Mouse (Mus musculus) kidney, embryonic 14.5 days (tissue): ENCODE measurements around the gene Abhd4. TPM values are rescaled to one million over a fixed set of nuclear protein-coding genes. Genes with fewer than 3 reads are reported as not detected.
A peak's percentile ranks its signal among the peaks of the same experiment; 100 is the strongest.

Experiments
- ATAC-seq: fragments of 200-750 bp; cut with Nextera tagmentation; 2 replicates; pipeline ENCODE4 v1.8.0; 2017; ENCODE audit warnings: moderate number of reproducible peaks, mild to moderate bottlenecking, moderate TSS enrichment, moderate library complexity; ENCODE audit not compliant: low FRiP score, low TSS enrichment
- H3K27ac ChIP-seq: fragments of 300-500 bp; sonication (generic); 2 replicates; pipeline ENCODE4 v1.5.1; 2014; ENCODE audit warnings: low read depth, mild to moderate bottlenecking, low read length, moderate library complexity, mixed read lengths
- H3K27me3 ChIP-seq: fragments of 300-500 bp; sonication (generic); 2 replicates; pipeline ENCODE4 v1.6.1; 2014; ENCODE audit warnings: mild to moderate bottlenecking, low read length; ENCODE audit not compliant: control insufficient read depth, insufficient read depth
- H3K36me3 ChIP-seq: fragments of 300-500 bp; sonication (generic); 2 replicates; pipeline ENCODE4 v1.6.1; 2014; ENCODE audit warnings: low read length, mixed read lengths; ENCODE audit not compliant: control insufficient read depth, insufficient read depth
- H3K4me1 ChIP-seq: fragments of 300-500 bp; sonication (generic); 2 replicates; pipeline ENCODE4 v1.6.1; 2014; ENCODE audit warnings: low read length, mixed read lengths; ENCODE audit not compliant: control insufficient read depth, insufficient read depth
- H3K4me2 ChIP-seq: fragments of 300-500 bp; sonication (generic); replicated peaks from 2 replicates; pipeline ENCODE4 v1.6.1; 2014; ENCODE audit warnings: low read depth, mild to moderate bottlenecking, low read length
- H3K4me3 ChIP-seq: fragments of 300-500 bp; sonication (generic); 2 replicates; pipeline ENCODE4 v1.5.1; 2014; ENCODE audit warnings: mild to moderate bottlenecking, low read length
- H3K9ac ChIP-seq: fragments of 300-500 bp; sonication (generic); 2 replicates; pipeline ENCODE4 v1.6.1; 2014; ENCODE audit warnings: low read depth, mild to moderate bottlenecking, low read length, moderate library complexity
- H3K9me3 ChIP-seq: fragments of 300-500 bp; sonication (generic); 2 replicates; pipeline ENCODE4 v1.6.1; 2016; ENCODE audit warnings: low read length; ENCODE audit not compliant: control insufficient read depth
- WGBS: fragments of 180-500 bp; shearing (Covaris S2); extraction: QIAGEN DNeasy Blood & Tissue Kit; methylation state at CpG from one replicate; pipeline ENCODE4 v1.1.7; 2014; 5-methylcytosine and 5-hydroxymethylcytosine counted together
- polyA plus RNA-seq: library from polyadenylated mRNA; unstranded; fragments of >200 nt; fragmentation: Nextera tagmentation; extraction: Ambion mirVana; gene quantifications from 2 replicates; pipeline ENCODE4 v1.2.1, GENCODE M21; 2014

The Abhd4 gene
- 50.3 and 62.5 TPM in 2 replicates for polyA plus RNA-seq

DNA sequence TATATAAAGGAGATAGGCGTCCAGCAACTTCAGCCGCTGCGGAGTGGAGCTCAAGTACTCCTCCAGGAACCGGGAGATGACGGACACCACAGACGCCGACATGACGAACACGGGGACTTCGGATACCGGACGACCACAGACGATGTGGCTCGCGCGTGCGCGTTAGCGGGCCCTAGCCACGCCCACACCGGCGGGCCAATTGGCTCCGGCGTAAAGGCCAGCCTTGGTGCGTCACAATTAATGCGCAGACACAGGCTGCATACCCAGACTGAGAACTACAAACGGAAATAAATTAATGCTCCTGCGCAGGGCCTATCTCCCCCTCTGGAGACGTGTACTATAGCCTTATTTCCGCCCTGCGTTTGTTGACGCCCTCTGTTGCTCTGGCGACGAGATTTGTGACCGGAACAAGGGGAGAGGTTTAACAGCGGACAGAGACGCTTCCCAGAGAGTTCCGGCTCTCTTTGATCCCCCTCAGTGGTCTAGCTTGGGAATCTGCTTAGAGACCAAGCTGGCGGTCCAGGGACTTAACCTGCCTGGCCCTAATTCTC lies at the start of gene Abhd4, which contains the start of gene Dad1:
Gene Abhd4, plus strand, starts transcription at position 448 of the 551 bp plus-strand sequence.
Gene Dad1, minus strand, starts transcription at position 364 of the 551 bp plus-strand sequence.
- peak within 1 kb of the TSS; percentile 71 for H3K9ac ChIP-seq
- no peaks in the 10 kb centered on the region for H3K9me3 ChIP-seq
- peak within 1 kb of the TSS; percentile 82 for H3K4me3 ChIP-seq
- peaks cover 42% of the 10 kb centered on the region for H3K4me1 ChIP-seq
- H3K36me3 ChIP-seq: peaks cover 4% of the 10 kb centered on the region; the same call in 1 of the 2 replicates
- H3K27me3 ChIP-seq: no peaks in the 10 kb centered on the region
- ATAC-seq: peak; percentile 99
- 0% methylated on average over 39 of the region's 39 CpGs for WGBS
- H3K4me2 ChIP-seq: peak within 1 kb of the TSS; percentile 51
- H3K27ac ChIP-seq: peak within 1 kb of the TSS; percentile 75

- no peak for ATAC-seq
- Histone ChIP-seq H3K4me2 (no peak overlapping the region), H3K4me3 (no peak overlapping the region), H3K4me1 (peaks cover 26% of the 10 kb centered on the region; the same call in 1 of the 2 replicates), H3K9me3 (no peaks in the 10 kb centered on the region), H3K27me3 (no peaks in the 10 kb centered on the region), H3K9ac (no peak overlapping the region), H3K36me3 (no peaks in the 10 kb centered on the region), H3K27ac (no peak overlapping the region)
- 78% methylated on average over 8 of the region's 8 CpGs for WGBS
Observed at GRCm38 (mm10) chr14:54204311-54204710, 49.7 kb upstream of the Abhd4 start.

- Histone ChIP-seq H3K4me3 (no peak overlapping the region), H3K27ac (no peak overlapping the region), H3K9ac (no peak overlapping the region), H3K4me1 (peaks cover 26% of the 10 kb centered on the region; the same call in 1 of the 2 replicates), H3K27me3 (no peaks in the 10 kb centered on the region), H3K9me3 (no peaks in the 10 kb centered on the region), H3K36me3 (no peaks in the 10 kb centered on the region), H3K4me2 (no peak overlapping the region)
- 82% methylated on average over 4 of the region's 4 CpGs for WGBS
- ATAC-seq: no peak
Observed at GRCm38 (mm10) chr14:54204786-54205185, 49.2 kb upstream of the Abhd4 start.

- ATAC-seq: no peak
- 43% methylated on average over 6 of the region's 6 CpGs for WGBS
- Histone ChIP-seq H3K4me1 (peaks cover 26% of the 10 kb centered on the region; the same call in 1 of the 2 replicates), H3K4me3 (no peak overlapping the region), H3K9ac (no peak overlapping the region), H3K9me3 (no peaks in the 10 kb centered on the region), H3K36me3 (no peaks in the 10 kb centered on the region), H3K27me3 (no peaks in the 10 kb centered on the region), H3K4me2 (no peak overlapping the region), H3K27ac (no peak overlapping the region; the same call in 1 of the 2 replicates)
Observed at GRCm38 (mm10) chr14:54205904-54206303, 48.1 kb upstream of the Abhd4 start.

DNA sequence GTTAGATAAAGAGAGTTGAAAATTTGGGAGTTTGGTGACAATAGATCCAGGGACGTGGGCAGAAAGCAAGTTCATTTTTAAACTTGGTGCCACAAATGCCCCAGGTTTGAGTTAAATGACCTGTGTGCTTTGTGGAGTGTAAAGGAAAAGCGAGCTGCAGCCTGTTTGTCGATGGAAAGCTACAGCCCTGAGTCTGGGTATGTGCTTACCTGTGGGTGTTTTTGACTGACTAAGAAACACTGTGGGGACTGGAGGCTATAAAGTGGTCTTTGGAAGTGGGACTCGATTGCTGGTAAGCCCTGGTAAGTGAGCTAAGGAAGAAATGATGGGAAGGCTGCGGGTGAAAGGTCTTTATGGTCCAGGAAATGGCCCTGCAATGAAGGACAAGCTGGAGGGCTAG lies 47.7 kb upstream of the Abhd4 start:
- Histone ChIP-seq H3K36me3 (no peaks in the 10 kb centered on the region), H3K27me3 (no peaks in the 10 kb centered on the region), H3K9me3 (no peaks in the 10 kb centered on the region), H3K27ac (peak overlapping the region; percentile 51; the same call in 1 of the 2 replicates), H3K4me2 (no peak overlapping the region), H3K4me1 (peaks cover 26% of the 10 kb centered on the region; the same call in 1 of the 2 replicates), H3K9ac (no peak overlapping the region), H3K4me3 (no peak overlapping the region)
- WGBS: 30% methylated on average over 5 of the region's 5 CpGs
- ATAC-seq: no peak

DNA sequence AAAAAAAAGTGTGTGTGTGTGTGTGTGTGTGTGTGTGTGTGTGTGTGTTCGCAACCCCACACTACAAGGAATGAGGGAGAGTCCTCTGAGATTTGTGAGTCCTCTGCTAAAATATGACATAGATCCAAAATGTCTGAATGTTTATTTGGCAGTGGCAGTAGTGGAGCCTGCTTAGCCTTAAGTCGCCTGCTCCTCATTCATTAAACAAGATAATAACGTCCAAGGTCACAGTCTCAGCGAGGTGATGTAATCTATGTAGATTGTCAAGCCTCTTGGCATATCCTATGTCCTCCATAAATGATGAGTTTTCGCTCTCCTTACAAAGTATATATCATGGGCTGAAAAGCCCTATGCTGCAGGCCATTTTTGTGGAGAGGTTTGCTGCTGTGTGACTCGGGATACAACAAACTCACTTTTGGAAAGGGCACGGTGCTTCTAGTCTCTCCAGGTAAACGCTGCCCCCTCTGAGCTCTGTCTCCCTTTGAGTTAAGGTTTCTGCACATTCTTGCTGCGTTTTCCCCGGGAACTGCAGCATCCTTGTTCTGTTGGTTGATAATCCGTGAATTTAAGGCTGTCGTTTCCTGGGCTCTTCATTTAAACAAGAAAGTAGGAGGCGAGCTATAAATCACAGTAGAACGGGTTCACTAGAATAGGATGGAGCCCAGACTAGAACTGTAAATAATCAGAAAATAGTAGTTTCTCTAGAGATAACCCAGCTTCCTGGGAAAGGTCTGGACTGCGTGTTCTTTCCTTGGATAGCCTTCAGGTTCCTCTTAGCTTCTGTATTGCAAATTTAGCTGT lies 47.0 kb upstream of the Abhd4 start:
- Histone ChIP-seq H3K36me3 (no peaks in the 10 kb centered on the region), H3K27ac (peak overlapping the region; percentile 51; the same call in 1 of the 2 replicates)

DNA sequence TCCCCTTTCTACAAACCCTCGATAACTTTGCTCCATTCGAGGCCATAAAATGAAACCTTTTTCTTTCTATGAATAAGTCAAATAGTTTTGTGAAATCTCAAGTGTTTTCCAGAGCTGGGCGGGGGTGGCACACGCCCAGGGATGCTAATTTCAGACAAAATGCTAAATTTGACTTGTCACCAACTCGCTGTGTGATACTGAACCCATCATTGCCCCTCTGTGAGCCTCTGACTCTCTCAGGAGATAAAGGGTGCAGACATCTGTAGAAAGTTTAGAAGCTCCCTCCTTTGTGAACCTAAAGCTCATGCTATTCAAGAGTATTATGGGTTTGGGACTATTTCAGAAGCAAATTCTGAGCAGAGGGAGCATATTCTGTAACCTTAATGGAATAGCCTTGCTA lies 46.1 kb upstream of the Abhd4 start:
- no peak overlapping the region for H3K4me3 ChIP-seq
- peak overlapping the region; percentile 25; the same call in 1 of the 2 replicates for H3K27ac ChIP-seq
- no peaks in the 10 kb centered on the region for H3K27me3 ChIP-seq
- H3K9ac ChIP-seq: no peak overlapping the region
- whole genome bisulfite sequencing: 82% methylated on average over 5 of the region's 5 CpGs
- H3K36me3 ChIP-seq: no peaks in the 10 kb centered on the region
- no peak for ATAC-seq
- H3K9me3 ChIP-seq: no peaks in the 10 kb centered on the region
- no peak overlapping the region for H3K4me2 ChIP-seq
- H3K4me1 ChIP-seq: peaks cover 26% of the 10 kb centered on the region; the same call in 1 of the 2 replicates

More for the DNA sequence above, 47.0 kb upstream of the Abhd4 start:
- H3K4me1 ChIP-seq: peaks cover 26% of the 10 kb centered on the region; the same call in 1 of the 2 replicates
- no peak for ATAC-seq
- no peak overlapping the region for H3K4me2 ChIP-seq
- no peaks in the 10 kb centered on the region for H3K27me3 ChIP-seq
- H3K9me3 ChIP-seq: no peaks in the 10 kb centered on the region
- no peak overlapping the region for H3K4me3 ChIP-seq
- H3K9ac ChIP-seq: no peak overlapping the region
- 36% methylated on average over 15 of the region's 15 CpGs for WGBS

GRCm38 (mm10) chr14:54208741-54209140 lies 45.2 kb upstream of the Abhd4 start:
- no peak overlapping the region for H3K4me2 ChIP-seq
- no peaks in the 10 kb centered on the region for H3K9me3 ChIP-seq
- no peak overlapping the region for H3K9ac ChIP-seq
- peaks cover 26% of the 10 kb centered on the region; the same call in 1 of the 2 replicates for H3K4me1 ChIP-seq
- H3K27ac ChIP-seq: no peak overlapping the region
- 72% methylated on average over 6 of the region's 6 CpGs for WGBS
- H3K4me3 ChIP-seq: no peak overlapping the region
- H3K36me3 ChIP-seq: no peaks in the 10 kb centered on the region
- no peak for ATAC-seq
- no peaks in the 10 kb centered on the region for H3K27me3 ChIP-seq

- ATAC-seq: no peak
- Histone ChIP-seq H3K4me3 (no peak overlapping the region), H3K27ac (no peak overlapping the region), H3K9me3 (no peaks in the 10 kb centered on the region), H3K36me3 (no peaks in the 10 kb centered on the region), H3K9ac (no peak overlapping the region), H3K4me2 (no peak overlapping the region), H3K4me1 (peaks cover 32% of the 10 kb centered on the region; the same call in 1 of the 2 replicates), H3K27me3 (no peaks in the 10 kb centered on the region)
- 72% methylated on average over 5 of the region's 5 CpGs for WGBS
Observed at GRCm38 (mm10) chr14:54209932-54210331, 44.1 kb upstream of the Abhd4 start.
